Mouse (Mus musculus): Measurements from ENCODE around the gene Strap. TPM values are rescaled to one million over a fixed set of nuclear protein-coding genes. Genes with fewer than 3 reads are reported as not detected.

The Strap gene
- polyA plus RNA-seq, 1 experiment from 2014 or later, result 233 TPM

Other genes with a start within 250 kb of the Strap start
- gene Eps8, start 80.2 kb upstream of the Strap start, polyA plus RNA-seq (2016; fragmentation: Nextera tagmentation; extraction: Ambion mirVana), result 5.5 and 7.1 TPM in 2 replicates
- gene Dera, start 19.5 kb downstream of the Strap start, polyA plus RNA-seq (2016; fragmentation: Nextera tagmentation; extraction: Ambion mirVana), result 59.6 and 68.0 TPM in 2 replicates